Comparison of ENCODE assay signal across 23 mouse cellular contexts in the genomic region with DNA sequence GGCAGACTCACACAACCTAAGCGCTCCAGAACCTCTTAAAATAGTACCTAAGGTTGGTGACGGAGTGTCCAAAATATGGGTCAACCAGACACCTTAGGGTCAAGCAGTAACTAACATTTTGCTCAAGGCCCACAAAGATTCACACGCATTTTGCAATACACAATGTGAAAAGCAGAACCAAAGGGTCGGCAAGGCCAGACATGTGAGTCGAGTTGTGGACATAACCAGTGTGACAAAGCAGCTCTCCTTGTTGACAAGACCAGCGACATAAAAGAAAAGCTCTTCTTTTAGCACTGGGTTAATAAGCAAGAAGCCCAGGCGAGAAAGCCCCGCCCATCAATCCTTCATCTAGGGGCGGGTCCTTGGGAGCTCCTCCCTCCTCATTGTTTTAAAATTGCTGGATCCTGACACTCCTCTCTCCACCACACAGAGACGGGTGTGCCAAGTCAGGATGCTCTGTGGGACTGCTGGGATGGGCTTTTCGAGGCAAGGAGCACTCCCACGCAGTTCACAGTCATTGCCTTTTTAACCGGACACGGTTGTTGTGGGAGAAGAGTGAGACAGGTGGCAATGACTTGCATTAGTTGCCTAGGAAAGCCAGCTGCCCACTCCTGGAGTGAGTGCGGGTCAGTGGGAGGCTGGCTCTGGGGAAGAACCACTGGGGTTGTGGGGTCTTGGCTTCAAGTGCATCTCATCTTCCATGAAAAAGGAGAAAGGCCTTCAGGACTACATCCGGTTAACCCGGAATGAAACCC. TPM values are rescaled to one million over a fixed set of nuclear protein-coding genes. Genes with fewer than 3 reads are reported as not detected.
DNase-seq lines count a peak whose midpoint lies in the region; ATAC-seq and TF ChIP-seq lines count a peak whose summit lies in the region.
"Had no signal": no experiment of that assay in that cellular context is flagged by ENCODE, and none has a peak within 500 bp of the region (broad histone marks: within the 10 kb centered on the region; RNA-seq: fewer than 3 reads in every experiment).

No protein-coding gene starts in this region.

- no peak overlapping the region for H3K4me2 ChIP-seq in kidney, embryonic 15.5 days
- H3K4me2 ChIP-seq: embryonic facial prominence, embryonic 13.5 days; forebrain, embryonic 12.5 days; hindbrain, embryonic 15.5 days; intestine, embryonic 15.5 days; midbrain, embryonic 15.5 days had no signal

- no peaks in the 10 kb centered on the region for H3K27me3 ChIP-seq in kidney, embryonic 15.5 days
- no peaks in the 10 kb centered on the region for H3K27me3 ChIP-seq in kidney, adult 2 months (replicated peaks; ENCODE audit: control insufficient read depth, insufficient read depth, low read length)
- H3K27me3 ChIP-seq: embryonic facial prominence, embryonic 13.5 days; forebrain, embryonic 12.5 days; hindbrain, embryonic 15.5 days; intestine, embryonic 15.5 days; midbrain, embryonic 15.5 days; Patski had no signal

- TF ChIP-seq POLR2A in kidney, adult 2 months (IDR thresholded peaks at IDR 0.05; ENCODE audit: low read depth, low read length): no peak
- no peak for TF ChIP-seq POLR2A in bone marrow, adult 2 months (IDR thresholded peaks at IDR 0.05; ENCODE audit: borderline replicate concordance, control insufficient read depth, low read depth, low read length)

- DNase-seq in kidney, adult 2 months: no peak
- peak; percentile 27 for DNase-seq in 416B (ENCODE audit: low read depth)
- DNase-seq in spleen, adult 18-20 months: no peak
- no peak for DNase-seq in heart, postnatal 25 days (ENCODE audit: low spot score)
- DNase-seq: adrenal gland, adult 8-10 months; cerebellum, adult 8-10 months; cerebellum, postnatal 36 days; embryo, embryonic 11 days; lung, adult 18-20 months; thymus, postnatal 36 days had no signal

- no peak for TF ChIP-seq CTCF in kidney, adult 2 months (conservative IDR thresholded peaks at IDR 0.05; ENCODE audit: insufficient read depth, insufficient read length, low read depth, low read length)
- no peak for TF ChIP-seq CTCF in bone marrow, adult 2 months (IDR thresholded peaks at IDR 0.05; ENCODE audit: control insufficient read depth, insufficient read depth, low read length)

- H3K4me3 ChIP-seq in kidney, embryonic 15.5 days (replicated peaks): no peak overlapping the region
- no peak overlapping the region for H3K4me3 ChIP-seq in kidney, adult 2 months (ENCODE audit: insufficient read depth, low read depth, low read length)
- H3K4me3 ChIP-seq in bone marrow, adult 2 months (replicated peaks; ENCODE audit: control insufficient read depth, low read depth, low read length): no peak overlapping the region
- H3K4me3 ChIP-seq: embryonic facial prominence, embryonic 13.5 days; erythroblast, embryonic 14.5 days; forebrain, embryonic 12.5 days; heart, embryonic 10.5 days; hindbrain, embryonic 15.5 days; intestine, embryonic 15.5 days; midbrain, embryonic 15.5 days had no signal

- intact Hi-C loops in heart, postnatal 25 days (cut with DNase I): no loop called here

- ATAC-seq in kidney, embryonic 15.5 days (replicated peaks; ENCODE audit: low FRiP score): peak; percentile 55; the same call in 1 of the 2 replicates
- ATAC-seq in monocyte, adult 5-6 weeks (replicated peaks; ENCODE audit: insufficient number of reproducible peaks, low FRiP score, low TSS enrichment, poor library complexity, severe bottlenecking): peak; percentile 58
- ATAC-seq: activated CD4-positive, CD25-positive, alpha-beta regulatory T cell, adult 4 months; intestine, embryonic 15.5 days; midbrain, embryonic 15.5 days; Patski had no signal

- no peak overlapping the region for H3K27ac ChIP-seq in kidney, embryonic 15.5 days
- H3K27ac ChIP-seq in kidney, adult 2 months (ENCODE audit: insufficient read depth, low read depth, low read length): no peak overlapping the region
- H3K27ac ChIP-seq in bone marrow, adult 2 months (ENCODE audit: control insufficient read depth, insufficient read depth, low read depth, low read length, poor library complexity): peak overlapping the region; percentile 54; the same call in 1 of the 2 replicates
- H3K27ac ChIP-seq: embryonic facial prominence, embryonic 13.5 days; forebrain, embryonic 12.5 days; heart, embryonic 10.5 days; hindbrain, embryonic 15.5 days; intestine, embryonic 15.5 days; midbrain, embryonic 15.5 days had no signal

- no peak overlapping the region for H3K9ac ChIP-seq in kidney, embryonic 15.5 days
- H3K9ac ChIP-seq: embryonic facial prominence, embryonic 13.5 days; forebrain, embryonic 12.5 days; hindbrain, embryonic 15.5 days; intestine, embryonic 15.5 days; midbrain, embryonic 15.5 days had no signal

- H3K9me3 ChIP-seq in kidney, embryonic 15.5 days (replicated peaks): no peaks in the 10 kb centered on the region; the same call in 1 of the 2 replicates
- H3K9me3 ChIP-seq: heart, embryonic 10.5 days; hindbrain, embryonic 15.5 days; intestine, embryonic 15.5 days; midbrain, embryonic 15.5 days had no signal

- WGBS in kidney, embryonic 15.5 days: 74% methylated on average over 17 of the region's 17 CpGs
- WGBS in kidney, adult 2 months: 86% methylated on average over 17 of the region's 17 CpGs
- 69% methylated on average over 17 of the region's 17 CpGs for WGBS in bone marrow, adult 2 months

- H3K36me3 ChIP-seq in kidney, embryonic 15.5 days: no peaks in the 10 kb centered on the region
- H3K36me3 ChIP-seq in kidney, adult 2 months (ENCODE audit: control insufficient read depth, insufficient read depth, low read length): no peaks in the 10 kb centered on the region
- H3K36me3 ChIP-seq: embryonic facial prominence, embryonic 13.5 days; forebrain, embryonic 12.5 days; G1E; heart, embryonic 10.5 days; hindbrain, embryonic 15.5 days; intestine, embryonic 15.5 days; midbrain, embryonic 15.5 days had no signal

- H3K4me1 ChIP-seq in kidney, embryonic 15.5 days: 0 out of 2 replicates have a peak, but pooled peaks cover 2% of the 10 kb centered on the region
- no peaks in the 10 kb centered on the region for H3K4me1 ChIP-seq in kidney, adult 2 months (ENCODE audit: control insufficient read depth, insufficient read depth, low read length)
- peaks cover 12% of the 10 kb centered on the region; the same call in 1 of the 2 replicates for H3K4me1 ChIP-seq in bone marrow, adult 2 months (ENCODE audit: control insufficient read depth, insufficient read depth, low read length)
- H3K4me1 ChIP-seq: embryonic facial prominence, embryonic 13.5 days; forebrain, embryonic 12.5 days; heart, embryonic 10.5 days; hindbrain, embryonic 15.5 days; intestine, embryonic 15.5 days; midbrain, embryonic 15.5 days had no signal

RNA-seq across cellular contexts. Expression of a gene that starts 7.9 kb away (rescaled TPM):
- 15.9 and 16.1 TPM in 2 replicates for polyA plus RNA-seq in kidney, embryonic 15.5 days (2015; fragmentation: Nextera tagmentation; extraction: Ambion mirVana)
- polyA plus RNA-seq in kidney, adult 2 months (2012; rRNA removed): 32.1 and 36.0 TPM in 2 replicates
- 4.6 and 7.7 TPM in 2 replicates for polyA plus RNA-seq in bone marrow, adult 2 months (2011; ENCODE audit: insufficient read depth, insufficient read length, low replicate concordance, missing spikeins)
- total RNA-seq in monocyte, adult 5-6 weeks (2017): 90.8 to 132 TPM (median 114 TPM) in 3 replicates
- total RNA-seq in heart, postnatal 25 days (2021): 100 to 1,000 TPM; 206 to 227 TPM
- polyA plus RNA-seq: erythroblast, embryonic 14.5 days; G1E had no signal
